In the genomic region with DNA sequence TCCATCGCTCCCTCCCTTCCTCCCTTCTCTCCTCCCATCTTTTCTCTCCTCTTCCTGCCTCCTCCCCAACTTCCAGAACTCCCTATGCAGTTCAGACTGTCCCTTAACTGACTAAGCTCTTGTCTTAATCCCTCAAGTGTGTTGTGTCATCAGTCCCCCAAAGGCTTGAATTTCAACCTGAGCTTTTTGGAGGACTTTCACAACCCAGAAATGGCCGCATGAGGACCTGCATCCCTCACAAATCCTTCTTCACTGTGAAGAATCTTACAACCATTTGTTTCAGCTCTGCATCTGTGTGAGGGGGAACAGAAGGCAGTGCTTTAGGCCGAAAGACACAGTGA, we compare ENCODE assay signal across 10 mouse cellular contexts. TPM values are rescaled to one million over a fixed set of nuclear protein-coding genes. Genes with fewer than 3 reads are reported as not detected.
DNase-seq lines count a peak whose midpoint lies in the region; ATAC-seq and TF ChIP-seq lines count a peak whose summit lies in the region.
"Had no signal": no experiment of that assay in that cellular context is flagged by ENCODE, and none has a peak within 500 bp of the region (broad histone marks: within the 10 kb centered on the region; RNA-seq: fewer than 3 reads in every experiment).

No protein-coding gene starts in this region.

- H3K9ac ChIP-seq in neural tube, embryonic 11.5 days (ENCODE audit: low read length): no peak overlapping the region
- peak overlapping the region; percentile 59 for H3K9ac ChIP-seq in limb, embryonic 13.5 days
- no peak overlapping the region for H3K9ac ChIP-seq in stomach, postnatal 0 days (ENCODE audit: low read length)
- H3K9ac ChIP-seq: liver, embryonic 12.5 days had no signal

- 55% methylated on average over 3 of the region's 3 CpGs for WGBS in neural tube, embryonic 11.5 days
- WGBS in limb, embryonic 13.5 days: 49% methylated on average over 3 of the region's 3 CpGs
- WGBS in stomach, postnatal 0 days: 37% methylated on average over 3 of the region's 3 CpGs

- H3K36me3 ChIP-seq in neural tube, embryonic 11.5 days (ENCODE audit: control insufficient read depth, insufficient read depth, low read length): no peaks in the 10 kb centered on the region
- no peaks in the 10 kb centered on the region for H3K36me3 ChIP-seq in limb, embryonic 13.5 days
- H3K36me3 ChIP-seq in stomach, postnatal 0 days (ENCODE audit: control insufficient read depth, insufficient read depth, low read length): no peaks in the 10 kb centered on the region
- H3K36me3 ChIP-seq: liver, embryonic 12.5 days had no signal

- no peak overlapping the region; the same call in 1 of the 2 replicates for H3K4me2 ChIP-seq in neural tube, embryonic 11.5 days (ENCODE audit: low read depth)
- H3K4me2 ChIP-seq in limb, embryonic 13.5 days (replicated peaks): peak overlapping the region; percentile 62
- H3K4me2 ChIP-seq in stomach, postnatal 0 days (replicated peaks; ENCODE audit: low read depth): peak overlapping the region; percentile 42

- TF ChIP-seq EP300 in stomach, postnatal 0 days (optimal IDR thresholded peaks at IDR 0.05): no peak

- no peak for DNase-seq in gastrocnemius, adult 2 months
- no peak for DNase-seq in gastrocnemius, adult 18-20 months (ENCODE audit: low spot score)
- no peak for DNase-seq in neural tube, embryonic 11.5 days (ENCODE audit: low spot score)
- no peak for DNase-seq in neural tube, embryonic 10.5 days (ENCODE audit: extremely low spot score, low spot score)
- DNase-seq in stomach, postnatal 0 days (ENCODE audit: low spot score): no peak
- no peak for DNase-seq in spleen, postnatal 36 days (ENCODE audit: low spot score in 2 of 2)
- DNase-seq: thymus, postnatal 4 days had no signal

- intact Hi-C loops in gastrocnemius, adult 2 months (cut with DNase I): loop anchor here (5.0 kb wide), 1 partner anchor 44 kb away; no protein-coding TSS in a partner anchor

- H3K27me3 ChIP-seq in neural tube, embryonic 11.5 days (ENCODE audit: control insufficient read depth, insufficient read depth, low read length): no peaks in the 10 kb centered on the region
- H3K27me3 ChIP-seq in limb, embryonic 13.5 days: no peaks in the 10 kb centered on the region
- no peaks in the 10 kb centered on the region for H3K27me3 ChIP-seq in stomach, postnatal 0 days (ENCODE audit: control insufficient read depth, insufficient read depth, low read length)

- peak overlapping the region; percentile 89 for H3K27ac ChIP-seq in gastrocnemius, adult 2 months
- H3K27ac ChIP-seq in neural tube, embryonic 11.5 days (ENCODE audit: low read depth, low read length): peak overlapping the region; percentile 45; the same call in 1 of the 2 replicates
- peak overlapping the region; percentile 100 for H3K27ac ChIP-seq in limb, embryonic 13.5 days
- H3K27ac ChIP-seq in stomach, postnatal 0 days (replicated peaks): peak overlapping the region; percentile 94

- H3K4me1 ChIP-seq in neural tube, embryonic 11.5 days (ENCODE audit: control insufficient read depth, insufficient read depth, low read length): peaks cover 7% of the 10 kb centered on the region
- H3K4me1 ChIP-seq in limb, embryonic 13.5 days: peaks cover 29% of the 10 kb centered on the region
- H3K4me1 ChIP-seq in stomach, postnatal 0 days (replicated peaks; ENCODE audit: control insufficient read depth, insufficient read depth): no peaks in the 10 kb centered on the region
- H3K4me1 ChIP-seq: liver, embryonic 12.5 days had no signal

- no peak for ATAC-seq in neural tube, embryonic 11.5 days (ENCODE audit: insufficient read depth, low FRiP score, low TSS enrichment)
- no peak for ATAC-seq in limb, embryonic 13.5 days (ENCODE audit: low FRiP score, low read depth)
- no peak for ATAC-seq in stomach, postnatal 0 days (ENCODE audit: low FRiP score, low TSS enrichment)
- no peak for ATAC-seq in erythroblast, adult 5-6 weeks (replicated peaks; ENCODE audit: low FRiP score, poor library complexity, severe bottlenecking)
- ATAC-seq: liver, embryonic 12.5 days had no signal

- TF ChIP-seq CTCF in gastrocnemius, adult 2 months (IDR thresholded peaks at IDR 0.05): no peak
- TF ChIP-seq CTCF in stomach, postnatal 0 days (IDR thresholded peaks at IDR 0.05; ENCODE audit: low read depth): peak; percentile 8; the same call in 1 of the 2 replicates

- H3K4me3 ChIP-seq in gastrocnemius, adult 2 months: peak overlapping the region; percentile 64
- H3K4me3 ChIP-seq in neural tube, embryonic 11.5 days (ENCODE audit: low read depth, low read length): no peak overlapping the region
- peak overlapping the region; percentile 30; the same call in 1 of the 2 replicates for H3K4me3 ChIP-seq in limb, embryonic 13.5 days
- no peak overlapping the region for H3K4me3 ChIP-seq in stomach, postnatal 0 days (ENCODE audit: low read depth, low read length)
- H3K4me3 ChIP-seq: liver, embryonic 12.5 days had no signal

- H3K9me3 ChIP-seq in neural tube, embryonic 11.5 days (ENCODE audit: control insufficient read depth, low read length): no peaks in the 10 kb centered on the region
- H3K9me3 ChIP-seq in limb, embryonic 13.5 days: no peaks in the 10 kb centered on the region
- H3K9me3 ChIP-seq in stomach, postnatal 0 days (ENCODE audit: control insufficient read depth, low read length): no peaks in the 10 kb centered on the region
- H3K9me3 ChIP-seq: liver, embryonic 12.5 days had no signal

RNA-seq across cellular contexts. Expression of gene Cdrt4, which starts 15.4 kb away (rescaled TPM):
- not detected for total RNA-seq in gastrocnemius, adult 2 months (2021)
- total RNA-seq in gastrocnemius, adult 18-20 months (2021): not detected
- polyA plus RNA-seq in neural tube, embryonic 11.5 days (2014; fragmentation: Nextera tagmentation; extraction: Ambion mirVana): not detected in 2 replicates
- polyA plus RNA-seq in limb, embryonic 13.5 days (2015; fragmentation: Nextera tagmentation; extraction: Ambion mirVana): 0.56 and 0.62 TPM in 2 replicates
- 0.15 TPM in 1 of 2 replicates, not detected in the other for polyA plus RNA-seq in stomach, postnatal 0 days (2015; fragmentation: Nextera tagmentation; extraction: Ambion mirVana)
- not detected in 2 replicates for total RNA-seq in erythroblast, adult 5-6 weeks (2015; ENCODE audit: low replicate concordance)
- not detected in 2 replicates for total RNA-seq in erythroblast, adult 5-6 weeks (2017; ENCODE audit: low replicate concordance)
- polyA plus RNA-seq: liver, embryonic 12.5 days had no signal

Comparison
In these comparisons a context has a peak if more than half of its experiments do, and no peak if none do; other contexts are left out.
1. H3K27ac ChIP-seq: peak in every context shown above with its lines; median percentile 100 in limb, embryonic 13.5 days; 94 in stomach, postnatal 0 days; 89 in gastrocnemius, adult 2 months; 45 in neural tube, embryonic 11.5 days.
2. H3K4me3 ChIP-seq: peak in gastrocnemius, adult 2 months (single experiment) and limb, embryonic 13.5 days (single experiment); none in neural tube, embryonic 11.5 days (single experiment) and stomach, postnatal 0 days (single experiment).